Mouse (Mus musculus): ENCODE measurements at regions not wholly inside any gene's neighbourhood (a gene's known extent, or its start where the extent isn't known, plus 50 kb on each side); places are given as distances from the start of the nearest gene placed in this dataset.

DNA sequence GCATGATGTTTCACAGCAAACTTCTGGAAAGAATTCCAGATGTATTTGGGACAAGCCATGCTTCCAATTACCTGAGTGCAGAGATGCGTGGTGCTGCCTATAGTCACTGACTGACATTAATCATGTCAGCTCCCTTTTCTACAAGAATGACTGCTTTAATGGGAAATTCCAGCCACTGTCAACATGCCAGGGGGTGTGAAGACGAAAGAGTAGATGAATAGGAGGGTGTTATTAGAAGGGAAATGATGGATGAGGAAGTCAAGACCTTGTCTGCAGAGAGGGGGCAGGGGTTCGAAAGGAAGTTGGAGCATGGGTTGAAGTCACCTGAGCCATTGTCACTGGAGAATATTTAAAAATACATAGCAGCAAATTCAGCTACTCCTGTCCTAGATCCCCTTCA, 634.6 kb downstream of the Brinp1 start:
- Histone ChIP-seq H3K36me3 (ENCODE audit: control insufficient read depth, insufficient read depth) (no peaks in the 10 kb centered on the region), H3K4me2 (ENCODE audit: low read depth) (no peak overlapping the region)

DNA sequence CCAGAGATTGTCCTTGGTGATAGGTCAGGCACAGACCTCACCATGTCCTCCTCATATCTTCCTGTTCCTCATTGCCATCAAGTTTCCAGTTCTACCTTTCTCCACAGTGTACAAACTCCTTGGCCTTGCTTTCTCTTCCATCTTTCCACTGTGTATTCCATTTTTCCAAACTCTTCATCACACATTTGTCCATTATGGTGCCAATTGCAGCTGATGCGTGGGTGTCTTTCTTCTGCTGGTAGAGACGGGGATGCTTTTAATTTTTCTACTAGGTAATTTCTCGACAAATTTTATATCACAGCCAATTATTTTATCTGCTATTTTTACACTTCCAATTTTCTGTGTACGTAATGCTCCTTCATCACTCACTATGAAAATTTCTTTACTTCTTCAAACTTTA, 641.4 kb downstream of the Brinp1 start:
- TF ChIP-seq MYOD1 (IDR thresholded peaks at IDR 0.05; ENCODE audit: control insufficient read depth in 1 of 3, insufficient read length in 2 of 3, low read depth in 2 of 3), result no peak
- no peak for TF ChIP-seq REST (IDR thresholded peaks at IDR 0.05; ENCODE audit: insufficient read depth, insufficient read length)
- no peak for TF ChIP-seq SRF (IDR thresholded peaks at IDR 0.05; ENCODE audit: control insufficient read depth, insufficient read length, low read depth)
- no peak for TF ChIP-seq POLR2AphosphoS2 (IDR thresholded peaks at IDR 0.05; ENCODE audit: insufficient read length, low read depth)
- no peak for TF ChIP-seq MAX (IDR thresholded peaks at IDR 0.05; ENCODE audit: low read depth)
- no peak for TF ChIP-seq CEBPB (IDR thresholded peaks at IDR 0.05; ENCODE audit: insufficient read depth, poor library complexity, severe bottlenecking)
- H3K27me3 ChIP-seq (ENCODE audit: control insufficient read depth, insufficient read depth, insufficient read length), result no peaks in the 10 kb centered on the region

More for the DNA sequence above, 634.6 kb downstream of the Brinp1 start:
- Histone ChIP-seq H3K4me3 (no peak overlapping the region), H3K79me2 (ENCODE audit: control insufficient read depth, insufficient read depth) (no peaks in the 10 kb centered on the region), H3ac (ENCODE audit: control insufficient read depth, insufficient read length) (no peak overlapping the region), H3K27me3 (ENCODE audit: control insufficient read depth, insufficient read depth, insufficient read length) (no peaks in the 10 kb centered on the region)
- no peak for TF ChIP-seq USF1 (IDR thresholded peaks at IDR 0.05; ENCODE audit: low read depth)
- no peak for TF ChIP-seq MYOG (IDR thresholded peaks at IDR 0.05; ENCODE audit: control insufficient read depth in 1 of 3, insufficient read depth in 1 of 3, insufficient read length in 2 of 3, low read depth in 2 of 3)
- TF ChIP-seq CEBPB (IDR thresholded peaks at IDR 0.05; ENCODE audit: insufficient read depth, poor library complexity, severe bottlenecking), result no peak
- TF ChIP-seq E2F4 (IDR thresholded peaks at IDR 0.05; ENCODE audit: insufficient read depth), result no peak
- TF ChIP-seq SRF (IDR thresholded peaks at IDR 0.05; ENCODE audit: control insufficient read depth, insufficient read length, low read depth), result no peak
- no peak for TF ChIP-seq MYOD1 (IDR thresholded peaks at IDR 0.05; ENCODE audit: control insufficient read depth in 1 of 3, insufficient read length in 2 of 3, low read depth in 2 of 3)
- no peak for TF ChIP-seq POLR2A (IDR thresholded peaks at IDR 0.05; ENCODE audit: insufficient read length, low read depth)
- TF ChIP-seq REST (IDR thresholded peaks at IDR 0.05; ENCODE audit: insufficient read depth, insufficient read length), result no peak

DNA sequence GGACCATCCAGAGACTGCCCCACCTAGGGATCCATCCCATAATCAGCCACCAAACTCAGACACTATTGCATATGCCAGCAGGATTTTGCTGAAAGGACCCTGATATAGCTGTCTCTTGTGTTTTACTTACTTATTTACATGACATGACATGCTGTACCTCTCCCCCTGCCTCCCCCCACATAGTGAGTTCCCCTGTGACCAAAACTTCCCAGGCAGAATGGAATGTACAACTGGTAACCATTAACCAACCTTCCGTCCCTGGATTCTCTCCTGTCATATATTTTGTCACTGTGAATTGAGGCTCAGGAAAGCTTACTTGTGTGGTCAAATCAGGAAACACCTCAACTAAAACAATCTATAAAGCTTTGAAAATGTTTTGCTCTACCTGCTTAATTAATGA, 669.4 kb downstream of the Brinp1 start:
- TF ChIP-seq MAX (IDR thresholded peaks at IDR 0.05; ENCODE audit: low read depth) (no peak), SRF (IDR thresholded peaks at IDR 0.05; ENCODE audit: control insufficient read depth, insufficient read length, low read depth) (no peak), MYOD1 (IDR thresholded peaks at IDR 0.05; ENCODE audit: control insufficient read depth in 1 of 3, insufficient read length in 2 of 3, low read depth in 2 of 3) (no peak), CEBPB (IDR thresholded peaks at IDR 0.05; ENCODE audit: insufficient read depth, poor library complexity, severe bottlenecking) (no peak), E2F4 (IDR thresholded peaks at IDR 0.05; ENCODE audit: insufficient read depth) (no peak), POLR2A (IDR thresholded peaks at IDR 0.05; ENCODE audit: insufficient read length, low read depth) (no peak), USF1 (IDR thresholded peaks at IDR 0.05; ENCODE audit: low read depth) (no peak), REST (IDR thresholded peaks at IDR 0.05; ENCODE audit: insufficient read depth, insufficient read length) (no peak), TCF3 (IDR thresholded peaks at IDR 0.05; ENCODE audit: insufficient read length, low read depth) (no peak), POLR2AphosphoS2 (IDR thresholded peaks at IDR 0.05; ENCODE audit: insufficient read length, low read depth) (no peak), TCF12 (IDR thresholded peaks at IDR 0.05; ENCODE audit: insufficient read depth, poor library complexity, severe bottlenecking) (no peak), MYOG (IDR thresholded peaks at IDR 0.05; ENCODE audit: control insufficient read depth in 1 of 3, insufficient read depth in 1 of 3, insufficient read length in 2 of 3, low read depth in 2 of 3) (no peak)

More for the DNA sequence above, 641.4 kb downstream of the Brinp1 start:
- Histone ChIP-seq H3K4me2 (ENCODE audit: low read depth) (no peak overlapping the region), H3K36me3 (ENCODE audit: control insufficient read depth, insufficient read depth) (no peaks in the 10 kb centered on the region), H3ac (ENCODE audit: control insufficient read depth, insufficient read length) (no peak overlapping the region), H3K4me3 (no peak overlapping the region), H3K79me2 (ENCODE audit: control insufficient read depth, insufficient read depth) (no peaks in the 10 kb centered on the region)

DNA sequence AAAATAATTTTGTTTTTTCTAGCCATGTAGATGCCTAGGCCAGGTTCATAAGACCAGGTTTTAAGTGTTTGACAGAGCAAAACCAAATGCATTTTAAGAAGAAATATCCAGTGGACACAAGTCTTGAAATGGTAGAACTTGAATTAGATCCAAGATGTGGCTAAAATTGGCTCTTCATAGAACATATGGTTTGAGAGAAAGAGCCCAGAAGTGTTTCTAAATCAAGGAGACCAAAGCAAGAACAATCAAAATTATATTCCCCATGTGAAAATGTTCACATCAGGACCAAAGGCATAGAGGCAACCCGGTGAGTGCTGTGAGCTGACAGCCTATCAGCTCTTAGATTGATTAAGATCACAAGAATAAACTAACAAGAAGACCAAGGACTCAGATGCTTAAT, 673.3 kb downstream of the Brinp1 start:
- no peaks in the 10 kb centered on the region for H3K27me3 ChIP-seq (ENCODE audit: control insufficient read depth, insufficient read depth, insufficient read length)
- TF ChIP-seq POLR2AphosphoS2 (IDR thresholded peaks at IDR 0.05; ENCODE audit: insufficient read length, low read depth) (no peak), TCF12 (IDR thresholded peaks at IDR 0.05; ENCODE audit: insufficient read depth, poor library complexity, severe bottlenecking) (no peak), MYOD1 (IDR thresholded peaks at IDR 0.05; ENCODE audit: control insufficient read depth in 1 of 3, insufficient read length in 2 of 3, low read depth in 2 of 3) (no peak), CEBPB (IDR thresholded peaks at IDR 0.05; ENCODE audit: insufficient read depth, poor library complexity, severe bottlenecking) (no peak), USF1 (IDR thresholded peaks at IDR 0.05; ENCODE audit: low read depth) (no peak), TCF3 (IDR thresholded peaks at IDR 0.05; ENCODE audit: insufficient read length, low read depth) (no peak), REST (IDR thresholded peaks at IDR 0.05; ENCODE audit: insufficient read depth, insufficient read length) (no peak)
- no peak overlapping the region for H3K4me2 ChIP-seq (ENCODE audit: low read depth)
- no peaks in the 10 kb centered on the region for H3K79me2 ChIP-seq (ENCODE audit: control insufficient read depth, insufficient read depth)
- no peak overlapping the region for H3K4me3 ChIP-seq
- H3K36me3 ChIP-seq (ENCODE audit: control insufficient read depth, insufficient read depth), result no peaks in the 10 kb centered on the region
- no peak overlapping the region for H3ac ChIP-seq (ENCODE audit: control insufficient read depth, insufficient read length)

More for the DNA sequence above, 669.4 kb downstream of the Brinp1 start:
- Histone ChIP-seq H3K4me2 (ENCODE audit: low read depth) (no peak overlapping the region), H3K79me2 (ENCODE audit: control insufficient read depth, insufficient read depth) (no peaks in the 10 kb centered on the region), H3K4me3 (no peak overlapping the region), H3K27me3 (ENCODE audit: control insufficient read depth, insufficient read depth, insufficient read length) (no peaks in the 10 kb centered on the region), H3ac (ENCODE audit: control insufficient read depth, insufficient read length) (no peak overlapping the region), H3K36me3 (ENCODE audit: control insufficient read depth, insufficient read depth) (no peaks in the 10 kb centered on the region)

DNA sequence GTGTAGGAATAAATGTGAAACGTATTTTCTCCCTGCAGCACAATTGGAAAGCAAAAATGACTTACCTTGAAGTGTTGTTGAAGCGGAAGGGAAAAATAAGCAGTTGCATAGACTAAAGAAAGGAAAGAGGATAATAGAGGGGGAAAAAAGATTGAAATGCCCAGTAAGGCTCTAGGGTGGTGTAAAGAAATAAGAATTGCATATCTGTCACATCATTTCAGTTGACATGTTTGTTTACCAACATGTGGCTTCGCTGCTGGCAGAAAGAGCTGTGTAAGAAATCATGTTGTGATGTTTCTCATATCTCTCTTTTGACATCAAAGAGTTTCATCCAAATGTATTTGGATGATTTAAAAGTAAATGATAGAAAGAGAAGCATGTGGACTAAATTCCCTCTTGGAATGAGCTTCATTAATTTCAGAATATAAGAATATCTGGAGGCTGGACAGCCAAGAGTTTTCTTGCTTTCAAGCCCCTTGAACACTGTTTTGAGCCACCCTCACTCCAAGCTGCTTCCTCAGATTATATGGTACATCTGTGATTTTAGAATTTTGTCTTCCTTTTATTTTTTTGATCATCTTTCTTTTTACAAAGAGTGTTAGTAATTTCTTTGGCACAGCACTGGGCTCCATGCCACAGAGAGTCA, 679.0 kb downstream of the Brinp1 start:
- TF ChIP-seq E2F4 (IDR thresholded peaks at IDR 0.05; ENCODE audit: insufficient read depth) (no peak), TCF12 (IDR thresholded peaks at IDR 0.05; ENCODE audit: insufficient read depth, poor library complexity, severe bottlenecking) (no peak), MYOG (IDR thresholded peaks at IDR 0.05; ENCODE audit: control insufficient read depth in 1 of 3, insufficient read depth in 1 of 3, insufficient read length in 2 of 3, low read depth in 2 of 3) (no peak), REST (IDR thresholded peaks at IDR 0.05; ENCODE audit: insufficient read depth, insufficient read length) (no peak), POLR2A (IDR thresholded peaks at IDR 0.05; ENCODE audit: insufficient read length, low read depth) (no peak), SRF (IDR thresholded peaks at IDR 0.05; ENCODE audit: control insufficient read depth, insufficient read length, low read depth) (no peak), CEBPB (IDR thresholded peaks at IDR 0.05; ENCODE audit: insufficient read depth, poor library complexity, severe bottlenecking) (no peak), POLR2AphosphoS2 (IDR thresholded peaks at IDR 0.05; ENCODE audit: insufficient read length, low read depth) (no peak), MYOD1 (IDR thresholded peaks at IDR 0.05; ENCODE audit: control insufficient read depth in 1 of 3, insufficient read length in 2 of 3, low read depth in 2 of 3) (no peak), TCF3 (IDR thresholded peaks at IDR 0.05; ENCODE audit: insufficient read length, low read depth) (no peak)
- Histone ChIP-seq H3K27me3 (ENCODE audit: control insufficient read depth, insufficient read depth, insufficient read length) (no peaks in the 10 kb centered on the region), H3K4me2 (ENCODE audit: low read depth) (no peak overlapping the region), H3ac (ENCODE audit: control insufficient read depth, insufficient read length) (no peak overlapping the region), H3K4me3 (no peak overlapping the region), H3K79me2 (ENCODE audit: control insufficient read depth, insufficient read depth) (no peaks in the 10 kb centered on the region), H3K36me3 (ENCODE audit: control insufficient read depth, insufficient read depth) (no peaks in the 10 kb centered on the region)
